Mouse (Mus musculus): ENCODE results near the gene Rangrf.
"Not testable (repeated sequence)": the region's sequence is repeated elsewhere in the genome, so short reads cannot be mapped to it uniquely, and the experiment has no call there.

GRCm38 (mm10) chr11:68973250-68974058 lies 1.5 kb downstream of the Rangrf start:
- TF ChIP-seq CTCF (IDR thresholded peaks at IDR 0.05); EP300 (IDR thresholded peaks at IDR 0.05; ENCODE audit: insufficient read depth, low read depth, low read length): not testable (repeated sequence)
- TF ChIP-seq POLR2A (IDR thresholded peaks at IDR 0.05; ENCODE audit: insufficient read depth, low read depth, low read length) = 0 out of 2 replicates have a peak, but pooled peaks have one; percentile 16
